Mouse (Mus musculus): Measurements from ENCODE around the gene Sdad1. TPM values are rescaled to one million over a fixed set of nuclear protein-coding genes. Genes with fewer than 3 reads are reported as not detected.

Sdad1 gene
- total RNA-seq, 2 experiments from 2014 or later: 15.6 to 18.0 TPM

- intact Hi-C loops (cut with DNase I): no loop called here
- DNase-seq: no peak
Measured at GRCm38 (mm10) chr5:92248614-92249013, 61.7 kb downstream of the Sdad1 start.

- no peak for DNase-seq
- intact Hi-C loops (cut with DNase I): no loop called here
Measured at GRCm38 (mm10) chr5:92245483-92245882, 64.8 kb downstream of the Sdad1 start.

- DNase-seq: no peak
- intact Hi-C loops (cut with DNase I): no loop called here
Measured at GRCm38 (mm10) chr5:92244900-92245299, 65.4 kb downstream of the Sdad1 start.

GRCm38 (mm10) chr5:92240769-92241168 lies 69.5 kb downstream of the Sdad1 start:
- intact Hi-C loops (cut with DNase I): no loop called here
- DNase-seq: no peak

GRCm38 (mm10) chr5:92239333-92240232 lies 70.7 kb downstream of the Sdad1 start:
- DNase-seq: peak; percentile 74 to 80
- intact Hi-C loops (cut with DNase I): loop anchor here (1.0 kb wide), 1 partner anchor 44 kb away; no protein-coding TSS in a partner anchor

GRCm38 (mm10) chr5:92234939-92235557 lies 75.2 kb downstream of the Sdad1 start:
- intact Hi-C loops (cut with DNase I): no loop called here

More at GRCm38 (mm10) chr5:92234939-92235557, 75.2 kb downstream of the Sdad1 start:
- DNase-seq: no peak

Other genes starting within 250 kb of the Sdad1 start
- gene G3bp2, start 226.8 kb downstream of the Sdad1 start, total RNA-seq (2021): 10 to 100 TPM; 75.4 to 83.7 TPM
- 10 to 100 TPM; 42.9 to 46.4 TPM for gene Uso1, start 172.5 kb downstream of the Sdad1 start, total RNA-seq (2021)
- not detected for gene U90926, start 95.1 kb downstream of the Sdad1 start, total RNA-seq (2021)
- not detected for gene Ppef2, start 54.2 kb downstream of the Sdad1 start, total RNA-seq (2021)
- gene Naaa, start 32.3 kb downstream of the Sdad1 start, total RNA-seq (2021): 10 to 100 TPM in 1 of 2 experiments, 1 to 10 TPM in 1; 9.9 to 13.0 TPM
- gene Cxcl9, start 17.6 kb upstream of the Sdad1 start, total RNA-seq (2021): under 1 TPM; 0.64 to 0.81 TPM
- 100 to 1,000 TPM; 369 to 606 TPM for gene Art3, start 21.3 kb upstream of the Sdad1 start, total RNA-seq (2021)
- 1 to 10 TPM in 1 of 2 experiments, under 1 TPM in 1; 0.40 to 1.0 TPM for gene Cxcl10, start 38.4 kb upstream of the Sdad1 start, total RNA-seq (2021)
- 10 to 100 TPM; 20.7 to 27.0 TPM for gene Nup54, start 124.7 kb upstream of the Sdad1 start, total RNA-seq (2021)
- gene Scarb2, start 196.4 kb upstream of the Sdad1 start, total RNA-seq (2021): 10 to 100 TPM; 93.1 to 98.1 TPM
- not detected for gene Fam47e, start 244.6 kb upstream of the Sdad1 start, total RNA-seq (2021)

All from heart, postnatal 10 days (tissue).